Mouse (Mus musculus) limb, embryonic 11.5 days (tissue): ENCODE results near the gene Slc16a13. TPM values are rescaled to one million over a fixed set of nuclear protein-coding genes. Genes with fewer than 3 reads are reported as not detected.

Source experiments
- ATAC-seq: fragments of 200-750 bp; cut with Nextera tagmentation; 2 replicates; pipeline ENCODE4 v1.8.0; 2017; ENCODE audit warnings: low read depth; ENCODE audit not compliant: insufficient number of reproducible peaks, low FRiP score, low TSS enrichment
- DNase-seq: peaks from one replicate; pipeline ENCODE4 v3.0.0-alpha.2; 2015; ENCODE audit warnings: low spot score
- H3K27ac ChIP-seq: fragments of 300-500 bp; sonication (generic); replicated peaks from 2 replicates; pipeline ENCODE4 v1.5.1; 2014; ENCODE audit warnings: low read depth, mild to moderate bottlenecking, low read length
- H3K27me3 ChIP-seq: fragments of 300-500 bp; sonication (generic); 2 replicates; pipeline ENCODE4 v1.6.1; 2014; ENCODE audit warnings: mild to moderate bottlenecking, low read length, mixed read lengths; ENCODE audit not compliant: control insufficient read depth, insufficient read depth
- H3K36me3 ChIP-seq: fragments of 300-500 bp; sonication (generic); 2 replicates; pipeline ENCODE4 v1.6.1; 2014; ENCODE audit warnings: mild to moderate bottlenecking, low read length, moderate library complexity, mixed read lengths; ENCODE audit not compliant: control insufficient read depth, insufficient read depth
- H3K4me1 ChIP-seq: fragments of 300-500 bp; sonication (generic); 2 replicates; pipeline ENCODE4 v1.6.1; 2014; ENCODE audit warnings: low read length, mixed read lengths; ENCODE audit not compliant: control insufficient read depth, insufficient read depth
- H3K4me2 ChIP-seq: fragments of 300-500 bp; sonication (generic); 2 replicates; pipeline ENCODE4 v1.6.1; 2014; ENCODE audit warnings: low read depth, mild to moderate bottlenecking, moderate library complexity; ENCODE audit not compliant: severe bottlenecking
- H3K4me3 ChIP-seq: fragments of 300-500 bp; sonication (generic); 2 replicates; pipeline ENCODE4 v1.5.1; 2014; ENCODE audit warnings: low read depth, low read length
- H3K9ac ChIP-seq: fragments of 300-500 bp; sonication (generic); 2 replicates; pipeline ENCODE4 v1.6.1; 2014; ENCODE audit warnings: mild to moderate bottlenecking, low read length
- H3K9me3 ChIP-seq: fragments of 300-500 bp; sonication (generic); 2 replicates; pipeline ENCODE4 v1.6.1; 2016; ENCODE audit warnings: low read length; ENCODE audit not compliant: control insufficient read depth
- WGBS: fragments of 180-500 bp; shearing (Covaris S2); extraction: QIAGEN DNeasy Blood & Tissue Kit; methylation state at CpG from one replicate; pipeline ENCODE4 v1.1.7; 2014; 5-methylcytosine and 5-hydroxymethylcytosine counted together
- polyA plus RNA-seq: library from polyadenylated mRNA; unstranded; fragments of >200 nt; fragmentation: Nextera tagmentation; extraction: Ambion mirVana; gene quantifications from 2 replicates; pipeline ENCODE4 v1.2.1, GENCODE M21; 2014

Slc16a13 gene
- polyA plus RNA-seq, 1 experiment from 2014 or later: 17.0 TPM

DNA sequence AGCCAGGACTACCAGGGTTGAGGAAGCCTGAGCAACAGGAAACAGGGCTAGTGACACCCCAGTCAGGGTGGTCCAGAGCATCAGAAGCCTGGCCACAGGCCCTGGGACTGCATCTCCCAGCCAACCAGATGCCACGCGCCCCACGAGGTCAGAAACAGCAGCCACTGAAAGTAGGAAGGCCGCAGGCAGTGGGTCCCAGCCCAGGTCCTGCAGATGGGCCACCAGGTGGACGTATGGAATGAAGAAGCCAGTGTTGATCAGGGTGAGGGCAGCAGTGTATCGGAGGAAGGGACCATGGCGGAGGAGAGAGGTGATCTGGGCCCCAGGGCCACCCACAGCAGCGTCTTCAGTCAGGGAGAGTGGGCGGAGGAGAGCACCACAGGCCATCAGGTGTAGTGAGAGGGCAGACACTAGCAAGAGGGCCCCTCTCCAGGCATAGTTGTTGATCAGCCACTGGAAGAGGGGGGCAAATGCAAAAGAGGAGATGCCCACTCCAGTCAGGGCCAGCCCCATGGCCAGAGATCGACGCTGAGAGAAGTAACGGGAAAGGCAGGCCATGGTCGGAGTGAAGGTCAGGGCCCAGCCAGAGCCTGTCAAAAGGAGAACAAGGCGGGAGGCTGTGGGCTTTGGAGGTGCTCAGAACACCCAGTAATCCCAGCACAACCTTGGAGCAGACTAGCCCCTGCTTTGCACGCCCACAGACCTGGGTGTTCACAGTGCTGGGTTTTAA is 2.0 kb downstream of the Slc16a13 start:
- Histone ChIP-seq H3K27ac (no peak overlapping the region), H3K9me3 (no peaks in the 10 kb centered on the region), H3K36me3 (peaks cover 2% of the 10 kb centered on the region; the same call in 1 of the 2 replicates), H3K27me3 (peaks cover 27% of the 10 kb centered on the region), H3K4me1 (peaks cover 10% of the 10 kb centered on the region; the same call in 1 of the 2 replicates), H3K4me3 (no peak overlapping the region), H3K4me2 (peak overlapping the region; percentile 16; the same call in 1 of the 2 replicates), H3K9ac (0 out of 2 replicates have a peak overlapping the region, but pooled peaks have one; percentile 19)
- DNase-seq (no peak), ATAC-seq (no peak)
- WGBS: 90% methylated on average over 15 of the region's 15 CpGs

DNA sequence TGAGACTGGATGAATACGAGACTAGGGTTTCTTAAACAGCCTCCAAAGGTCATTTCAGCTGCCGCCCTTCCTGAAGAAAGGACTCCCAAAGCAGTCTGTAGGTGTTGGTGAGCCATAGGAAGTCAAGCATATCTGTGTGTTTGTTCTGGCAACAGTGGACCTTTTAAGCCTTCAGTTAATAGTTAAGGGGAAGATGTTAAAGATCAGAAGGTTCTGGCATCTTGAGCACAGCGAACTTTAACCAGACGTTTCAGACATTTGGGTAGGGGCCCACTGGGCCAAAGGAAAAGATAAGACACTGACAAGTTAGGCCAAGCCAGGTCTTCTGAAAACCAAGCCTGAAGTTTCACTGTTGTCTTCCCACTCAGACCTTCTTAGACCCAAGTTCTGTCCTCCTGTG is 2.8 kb downstream of the Slc16a13 start:
- Histone ChIP-seq H3K27me3 (peaks cover 35% of the 10 kb centered on the region), H3K4me2 (no peak overlapping the region), H3K9me3 (no peaks in the 10 kb centered on the region), H3K27ac (no peak overlapping the region), H3K9ac (no peak overlapping the region), H3K4me3 (no peak overlapping the region), H3K36me3 (peaks cover 2% of the 10 kb centered on the region; the same call in 1 of the 2 replicates), H3K4me1 (peaks cover 13% of the 10 kb centered on the region; the same call in 1 of the 2 replicates)
- ATAC-seq (no peak), DNase-seq (no peak)
- 88% methylated on average over 4 of the region's 4 CpGs for WGBS

DNA sequence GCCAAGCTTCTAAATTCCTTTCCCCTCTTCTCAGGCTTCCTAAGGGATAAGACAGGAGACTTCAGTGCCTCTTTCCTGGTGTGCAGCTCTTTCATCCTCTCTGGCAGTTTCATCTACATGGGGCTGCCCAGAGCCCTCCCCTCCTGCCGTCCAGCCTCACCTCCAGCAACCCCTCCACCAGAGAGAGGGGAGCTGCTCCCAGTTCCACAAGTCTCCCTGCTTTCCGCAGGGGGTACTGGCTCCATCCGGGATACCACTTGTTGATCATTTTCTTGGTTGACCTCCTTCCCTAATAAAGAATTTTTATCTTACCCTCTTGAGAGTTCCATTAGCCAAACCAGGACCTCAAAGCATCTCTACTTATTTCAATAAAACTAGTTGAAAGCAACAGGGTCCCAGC is 4.8 kb downstream of the Slc16a13 start:
- ATAC-seq (no peak), DNase-seq (no peak)
- Histone ChIP-seq H3K27me3 (peaks cover 40% of the 10 kb centered on the region), H3K4me3 (no peak overlapping the region), H3K36me3 (peaks cover 2% of the 10 kb centered on the region; the same call in 1 of the 2 replicates), H3K27ac (no peak overlapping the region), H3K9me3 (no peaks in the 10 kb centered on the region), H3K4me1 (peaks cover 13% of the 10 kb centered on the region; the same call in 1 of the 2 replicates), H3K9ac (no peak overlapping the region), H3K4me2 (no peak overlapping the region)
- 48% methylated on average over 3 of the region's 3 CpGs for WGBS

DNA sequence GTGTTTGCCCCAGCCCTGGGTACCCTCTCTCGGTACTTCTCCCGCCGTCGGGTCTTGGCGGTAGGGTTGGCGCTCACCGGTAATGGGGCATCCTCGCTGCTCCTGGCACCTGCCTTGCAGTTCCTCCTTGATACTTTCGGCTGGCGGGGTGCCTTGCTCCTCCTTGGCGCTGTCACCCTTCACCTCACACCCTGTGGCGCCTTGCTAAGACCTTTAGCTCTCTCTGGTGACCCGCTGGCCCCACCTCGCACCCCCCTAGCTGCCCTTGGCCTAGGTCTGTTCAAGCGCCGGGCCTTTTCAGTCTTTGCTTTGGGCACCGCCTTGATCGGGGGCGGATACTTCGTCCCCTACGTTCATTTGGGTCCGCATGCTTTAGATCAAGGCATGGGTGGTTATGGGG is 5.6 kb downstream of the Slc16a13 start:
- H3K4me2 ChIP-seq: no peak overlapping the region
- 8% methylated on average over 22 of the region's 22 CpGs for WGBS
- no peak overlapping the region for H3K4me3 ChIP-seq

DNA sequence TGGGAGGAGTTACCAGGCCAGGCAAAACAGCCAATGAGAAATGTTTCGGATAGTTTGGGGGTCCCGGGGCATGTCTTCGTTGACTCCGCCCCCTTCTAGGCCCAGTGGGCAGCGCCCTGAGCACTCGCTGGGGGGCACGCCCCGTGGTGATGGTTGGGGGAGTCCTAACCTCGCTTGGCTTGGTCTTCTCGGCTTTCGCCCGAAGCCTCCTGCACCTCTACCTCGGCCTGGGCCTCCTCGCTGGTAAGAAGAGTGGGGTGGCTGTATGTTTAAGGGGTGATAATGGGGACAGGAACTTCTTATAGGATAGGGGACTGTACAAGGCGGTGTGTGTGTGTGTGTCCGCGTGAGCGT is 6.0 kb downstream of the Slc16a13 start:
- DNase-seq (no peak), ATAC-seq (peak; percentile 35; the same call in 1 of the 2 replicates)
- peaks cover 2% of the 10 kb centered on the region; the same call in 1 of the 2 replicates for H3K36me3 ChIP-seq
- no peak overlapping the region for H3K27ac ChIP-seq
- no peak overlapping the region for H3K9ac ChIP-seq
- peak overlapping the region; percentile 61 for H3K4me2 ChIP-seq
- H3K4me1 ChIP-seq: peaks cover 13% of the 10 kb centered on the region; the same call in 1 of the 2 replicates
- peak overlapping the region; percentile 33; the same call in 1 of the 2 replicates for H3K4me3 ChIP-seq
- H3K9me3 ChIP-seq: no peaks in the 10 kb centered on the region
- peaks cover 40% of the 10 kb centered on the region for H3K27me3 ChIP-seq
- WGBS: 3% methylated on average over 18 of the region's 18 CpGs

More for the DNA sequence above, 5.6 kb downstream of the Slc16a13 start:
- DNase-seq (no peak), ATAC-seq (0 out of 2 replicates have a peak, but pooled peaks have one; percentile 3)
- H3K36me3 ChIP-seq: peaks cover 2% of the 10 kb centered on the region; the same call in 1 of the 2 replicates
- peaks cover 40% of the 10 kb centered on the region for H3K27me3 ChIP-seq
- H3K27ac ChIP-seq: no peak overlapping the region
- H3K9ac ChIP-seq: no peak overlapping the region
- H3K4me1 ChIP-seq: peaks cover 13% of the 10 kb centered on the region; the same call in 1 of the 2 replicates
- H3K9me3 ChIP-seq: no peaks in the 10 kb centered on the region

DNA sequence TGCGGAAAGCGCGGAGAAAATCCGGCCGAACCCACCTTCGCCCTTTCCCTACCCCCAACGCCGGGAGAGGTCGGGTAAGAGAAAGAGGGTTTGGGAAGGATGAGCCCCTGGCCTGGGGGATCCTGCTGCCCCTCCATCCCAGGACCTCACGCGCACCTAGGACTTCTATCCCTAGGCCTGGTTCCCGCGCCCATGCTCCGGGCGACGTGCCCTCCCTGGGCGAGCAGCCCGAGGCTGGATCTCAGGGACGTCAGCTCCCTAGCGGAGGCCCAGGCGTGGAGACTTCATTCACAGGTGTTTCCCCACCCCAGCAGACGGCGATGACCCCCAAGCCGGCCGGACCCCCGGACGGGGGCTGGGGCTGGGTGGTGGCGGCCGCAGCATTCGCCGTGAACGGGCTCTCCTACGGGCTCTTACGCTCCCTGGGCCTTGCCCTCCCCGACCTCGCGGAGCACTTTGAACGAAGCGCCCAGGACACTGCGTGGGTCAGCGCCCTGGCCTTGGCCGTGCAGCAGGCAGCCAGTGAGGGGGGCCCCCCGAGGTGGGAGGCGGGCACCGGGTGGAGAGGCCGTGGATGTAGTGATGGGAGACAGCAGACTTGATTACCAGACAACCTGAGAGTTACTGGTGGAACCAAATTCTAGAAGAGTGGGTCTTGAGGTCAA is 6.5 kb downstream of the Slc16a13 start:
- Histone ChIP-seq H3K27me3 (peaks cover 40% of the 10 kb centered on the region), H3K9me3 (no peaks in the 10 kb centered on the region), H3K9ac (peak overlapping the region; percentile 49), H3K4me3 (peak overlapping the region; percentile 33), H3K36me3 (peaks cover 2% of the 10 kb centered on the region; the same call in 1 of the 2 replicates), H3K4me2 (peak overlapping the region; percentile 61), H3K27ac (no peak overlapping the region), H3K4me1 (peaks cover 13% of the 10 kb centered on the region; the same call in 1 of the 2 replicates)
- ATAC-seq: 0 out of 2 replicates have a peak, but pooled peaks have one; percentile 23
- DNase-seq: peak; percentile 58
- under 1% methylated on average over 46 of the region's 46 CpGs for WGBS

DNA sequence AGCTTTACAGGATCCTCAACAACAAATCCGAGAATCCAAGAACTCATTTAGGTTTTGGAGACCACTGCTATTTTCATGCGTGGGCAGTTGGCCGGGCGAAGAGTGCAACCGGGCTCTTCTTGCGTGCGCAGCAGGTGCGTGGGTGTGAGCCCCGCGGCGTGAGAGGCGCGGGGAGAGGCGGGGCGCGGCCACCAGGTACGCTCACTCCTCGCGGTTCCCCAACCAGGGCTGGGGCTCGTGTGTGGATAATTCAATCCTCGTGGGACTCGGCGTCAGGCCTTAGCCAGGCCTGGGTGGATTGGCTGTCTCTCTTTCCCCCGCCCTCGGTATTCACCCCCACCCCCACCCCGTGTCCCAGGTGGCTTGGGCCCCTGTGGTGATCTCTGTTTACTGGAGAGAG is 7.1 kb downstream of the Slc16a13 start:
- Histone ChIP-seq H3K9ac (peak overlapping the region; percentile 49), H3K27ac (no peak overlapping the region), H3K9me3 (no peaks in the 10 kb centered on the region), H3K4me2 (peak overlapping the region; percentile 61), H3K27me3 (peaks cover 40% of the 10 kb centered on the region), H3K36me3 (peaks cover 2% of the 10 kb centered on the region; the same call in 1 of the 2 replicates), H3K4me3 (peak overlapping the region; percentile 33), H3K4me1 (peaks cover 13% of the 10 kb centered on the region; the same call in 1 of the 2 replicates)
- DNase-seq (no peak), ATAC-seq (no peak)
- 7% methylated on average over 26 of the region's 26 CpGs for WGBS

DNA sequence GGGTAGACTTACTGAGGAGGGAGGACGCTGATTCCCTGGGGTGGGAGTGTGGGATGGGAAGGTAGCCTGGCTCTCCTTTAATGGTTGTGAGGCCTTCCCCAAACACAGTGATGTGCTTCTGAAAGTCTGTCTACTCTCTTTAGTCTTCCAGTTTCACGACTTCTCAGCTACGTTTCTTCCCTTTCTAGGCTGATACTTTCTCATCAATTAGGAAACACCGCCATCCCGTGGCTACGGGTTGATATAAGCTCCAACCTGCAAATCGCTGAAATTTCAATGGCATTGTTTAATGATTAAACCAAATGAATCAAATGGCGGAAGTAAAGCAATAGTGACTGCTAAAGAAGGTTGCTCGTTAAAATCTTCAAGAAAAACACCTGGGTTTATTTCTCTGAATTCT is 8.0 kb downstream of the Slc16a13 start:
- WGBS: 17% methylated on average over 9 of the region's 9 CpGs
- peaks cover 40% of the 10 kb centered on the region for H3K27me3 ChIP-seq
- H3K4me3 ChIP-seq: no peak overlapping the region
- H3K27ac ChIP-seq: no peak overlapping the region
- DNase-seq (peak; percentile 71), ATAC-seq (no peak)
- peaks cover 2% of the 10 kb centered on the region; the same call in 1 of the 2 replicates for H3K36me3 ChIP-seq
- no peak overlapping the region for H3K4me2 ChIP-seq
- no peak overlapping the region for H3K9ac ChIP-seq
- H3K4me1 ChIP-seq: peaks cover 13% of the 10 kb centered on the region; the same call in 1 of the 2 replicates
- H3K9me3 ChIP-seq: no peaks in the 10 kb centered on the region
